Mouse (Mus musculus) liver, embryonic 14.5 days (tissue): ENCODE results near the gene Mroh8. TPM values are rescaled to one million over a fixed set of nuclear protein-coding genes. Genes with fewer than 3 reads are reported as not detected.

Source experiments
- ATAC-seq: fragments of 200-750 bp; cut with Nextera tagmentation; 2 replicates; pipeline ENCODE4 v1.8.0; 2017; ENCODE audit warnings: moderate number of reproducible peaks, mild to moderate bottlenecking, moderate library complexity; ENCODE audit not compliant: insufficient read depth
- DNase-seq, 3 experiments: peaks; one replicate each; pipeline ENCODE4 v3.0.0-alpha.2; 2012 to 2013; ENCODE audit warnings: low read depth in 3 of 3, low spot score in 3 of 3
- H3K27ac ChIP-seq: fragments of 300-500 bp; sonication (generic); 2 replicates; pipeline ENCODE4 v1.5.1; 2014; ENCODE audit warnings: moderate library complexity, mild to moderate bottlenecking, control low read depth, inconsistent platforms
- H3K27me3 ChIP-seq: fragments of 300-500 bp; sonication (generic); 2 replicates; pipeline ENCODE4 v1.6.1; 2014; ENCODE audit warnings: mild to moderate bottlenecking, low read length, moderate library complexity; ENCODE audit not compliant: control insufficient read depth, insufficient read depth
- H3K36me3 ChIP-seq: fragments of 300-500 bp; sonication (generic); replicated peaks from 2 replicates; pipeline ENCODE4 v1.6.1; 2014; ENCODE audit warnings: low read depth; ENCODE audit not compliant: control insufficient read depth, insufficient read depth
- H3K4me1 ChIP-seq, 2 experiments: fragments of 200-500 bp in 1 of 2; fragments of 300-500 bp in 1 of 2; sonication (generic) in 1 of 2; replicated peaks; 2 replicates each; pipeline ENCODE4 v1.6.1; 2012 to 2014; ENCODE audit warnings: antibody characterized with exemption in 1 of 2, inconsistent platforms in 1 of 2, low read length in 1 of 2; ENCODE audit not compliant: control insufficient read depth in 2 of 2, insufficient read depth in 2 of 2
- H3K4me2 ChIP-seq: fragments of 300-500 bp; sonication (generic); 2 replicates; pipeline ENCODE4 v1.6.1; 2014; ENCODE audit warnings: low read depth, mild to moderate bottlenecking, control low read depth, moderate library complexity
- H3K4me3 ChIP-seq, 2 experiments: fragments of 200-500 bp in 1 of 2; fragments of 300-500 bp in 1 of 2; sonication (generic) in 1 of 2; 2 replicates each; pipeline ENCODE4 v1.5.1; 2012 to 2014; ENCODE audit warnings: low read depth in 2 of 2, low read length in 2 of 2, mild to moderate bottlenecking in 2 of 2, control low read depth in 1 of 2, inconsistent platforms in 1 of 2, moderate library complexity in 1 of 2; ENCODE audit not compliant: insufficient read depth in 1 of 2
- H3K9ac ChIP-seq: fragments of 300-500 bp; sonication (generic); replicated peaks from 2 replicates; pipeline ENCODE4 v1.6.1; 2014; ENCODE audit warnings: mild to moderate bottlenecking, control low read depth, moderate library complexity
- H3K9me3 ChIP-seq: fragments of 300-500 bp; sonication (generic); 2 replicates; pipeline ENCODE4 v1.6.1; 2016; ENCODE audit warnings: low read length, mixed read lengths; ENCODE audit not compliant: control insufficient read depth
- CTCF ChIP-seq: IDR thresholded peaks from 2 replicates; pipeline ENCODE4 v1.5.1; 2016; ENCODE audit warnings: antibody characterized with exemption, low read depth, control low read depth
- EP300 ChIP-seq: IDR thresholded peaks from 2 replicates; pipeline ENCODE4 v1.6.1; 2016; ENCODE audit warnings: antibody characterized with exemption, low read depth
- WGBS: fragments of 180-500 bp; shearing (Covaris S2); extraction: QIAGEN DNeasy Blood & Tissue Kit; methylation state at CpG from one replicate; pipeline ENCODE4 v1.1.7; 2014; ENCODE audit not compliant: insufficient replicate concordance; 5-methylcytosine and 5-hydroxymethylcytosine counted together
- polyA plus RNA-seq, 2 experiments: library from polyadenylated mRNA; depleted of rRNA in 1 of 2; stranded (reverse) in 1 of 2; unstranded in 1 of 2; fragments of >200 nt; fragmentation: Nextera tagmentation in 1 of 2; extraction: Ambion mirVana in 1 of 2; gene quantifications; 2 replicates each; pipeline versions ENCODE4 v1.2.1 to v1.2.3; 2012 to 2014

Mroh8 gene
- polyA plus RNA-seq (2012; rRNA removed): 0.08 and 0.11 TPM in 2 replicates
- polyA plus RNA-seq (2014; fragmentation: Nextera tagmentation; extraction: Ambion mirVana): 0.05 and 0.08 TPM in 2 replicates

- under 1% methylated on average over 25 of the region's 32 CpGs for WGBS
Observed at GRCm38 (mm10) chr2:157279416-157279800, at the start of gene Mroh8. Gene Mroh8, minus strand, starts transcription at chr2:157279549.

GRCm38 (mm10) chr2:157328570-157328969, 49.2 kb upstream of the Mroh8 start:
- no peak for TF ChIP-seq EP300
- no peak for TF ChIP-seq CTCF
- H3K4me1 ChIP-seq: no peaks in the 10 kb centered on the region
- ATAC-seq: no peak

More at GRCm38 (mm10) chr2:157279416-157279800, at the start of gene Mroh8:
- H3K4me2 ChIP-seq: peak within 1 kb of the TSS; percentile 84
- peak within 1 kb of the TSS; percentile 90 for H3K9ac ChIP-seq
- peak within 1 kb of the TSS; percentile 87 to 90 for H3K4me3 ChIP-seq
- H3K4me1 ChIP-seq: peaks cover 12 to 16% of the 10 kb centered on the region in 2 experiments; a peak in 3 of 4 replicates
- TF ChIP-seq EP300 (no peak), CTCF (no peak)
- peak; percentile 63 for ATAC-seq
- H3K27me3 ChIP-seq: no peaks in the 10 kb centered on the region
- H3K9me3 ChIP-seq: no peaks in the 10 kb centered on the region
- peak within 1 kb of the TSS; percentile 63 for H3K27ac ChIP-seq
- no peak for DNase-seq
- peaks cover 14% of the 10 kb centered on the region for H3K36me3 ChIP-seq

GRCm38 (mm10) chr2:157328106-157328505, 48.8 kb upstream of the Mroh8 start:
- DNase-seq: no peak
- Histone ChIP-seq H3K36me3 (peaks cover 32% of the 10 kb centered on the region), H3K4me1 (no peaks in the 10 kb centered on the region), H3K27me3 (no peaks in the 10 kb centered on the region), H3K9me3 (no peaks in the 10 kb centered on the region), H3K9ac (no peak overlapping the region), H3K27ac (no peak overlapping the region), H3K4me3 (no peak overlapping the region), H3K4me2 (no peak overlapping the region)
- WGBS: 54% methylated on average over 5 of the region's 5 CpGs
- TF ChIP-seq CTCF: no peak
- TF ChIP-seq EP300: no peak
- no peak for ATAC-seq

More at GRCm38 (mm10) chr2:157328570-157328969, 49.2 kb upstream of the Mroh8 start:
- Histone ChIP-seq H3K4me3 (no peak overlapping the region), H3K27ac (no peak overlapping the region), H3K36me3 (peaks cover 27% of the 10 kb centered on the region), H3K9me3 (no peaks in the 10 kb centered on the region), H3K27me3 (no peaks in the 10 kb centered on the region), H3K4me2 (no peak overlapping the region), H3K9ac (no peak overlapping the region)
- 62% methylated on average over 11 of the region's 11 CpGs for WGBS
- DNase-seq: no peak

GRCm38 (mm10) chr2:157325238-157325637, 45.9 kb upstream of the Mroh8 start:
- WGBS: 52% methylated on average over 2 of the region's 2 CpGs
- Histone ChIP-seq H3K27me3 (no peaks in the 10 kb centered on the region), H3K36me3 (peaks cover 50% of the 10 kb centered on the region)

DNA sequence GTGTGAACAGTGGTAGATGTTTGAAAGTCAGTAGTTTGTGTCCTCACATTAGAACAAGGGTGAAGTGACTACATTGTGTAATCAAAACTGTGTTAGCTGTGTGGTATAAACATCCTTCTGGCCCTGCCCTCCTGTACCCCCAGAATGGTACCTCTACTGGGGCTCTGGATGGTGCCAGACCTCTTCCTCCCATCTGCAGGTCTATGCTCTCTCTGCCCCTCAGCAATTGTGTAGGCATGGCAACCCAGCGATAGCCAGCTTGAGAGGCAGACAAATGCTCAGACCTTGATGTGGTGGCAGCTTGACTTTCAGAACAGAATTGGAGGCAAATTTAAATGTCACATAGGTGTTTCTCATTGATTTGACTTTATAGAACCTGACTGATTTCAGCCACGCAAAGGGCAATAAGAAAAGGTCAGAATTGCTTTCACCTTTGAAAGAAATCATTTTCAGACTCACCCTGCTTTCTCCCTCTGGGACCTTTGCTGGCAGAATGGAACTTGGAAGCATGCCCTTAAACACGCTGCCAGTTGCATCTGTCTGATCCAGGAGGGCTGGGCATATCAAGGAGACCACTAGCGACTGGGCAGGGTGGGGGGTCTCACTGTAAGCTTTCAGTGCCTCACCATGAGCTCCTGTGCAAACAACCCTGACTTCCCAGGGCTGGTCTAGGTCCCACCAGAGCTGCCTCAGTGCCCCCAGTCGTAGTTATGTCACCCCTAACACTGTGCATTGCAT, 42.8 kb upstream of the Mroh8 start:
- H3K4me1 ChIP-seq: no peaks in the 10 kb centered on the region
- TF ChIP-seq EP300 (no peak), CTCF (no peak)
- no peaks in the 10 kb centered on the region for H3K27me3 ChIP-seq
- no peaks in the 10 kb centered on the region for H3K9me3 ChIP-seq
- ATAC-seq (no peak), DNase-seq (no peak)
- H3K4me2 ChIP-seq: no peak overlapping the region
- 80% methylated on average over 5 of the region's 5 CpGs for WGBS
- no peak overlapping the region for H3K4me3 ChIP-seq
- peaks cover 71% of the 10 kb centered on the region for H3K36me3 ChIP-seq
- H3K9ac ChIP-seq: no peak overlapping the region
- H3K27ac ChIP-seq: no peak overlapping the region

More at GRCm38 (mm10) chr2:157325238-157325637, 45.9 kb upstream of the Mroh8 start:
- Histone ChIP-seq H3K27ac (no peak overlapping the region), H3K9ac (no peak overlapping the region), H3K4me3 (no peak overlapping the region), H3K4me2 (no peak overlapping the region), H3K9me3 (no peaks in the 10 kb centered on the region), H3K4me1 (no peaks in the 10 kb centered on the region)
- DNase-seq: no peak
- ATAC-seq: no peak
- TF ChIP-seq CTCF (no peak), EP300 (no peak)
